Mouse (Mus musculus): ENCODE measurements around the gene Tfb1m.

DNA sequence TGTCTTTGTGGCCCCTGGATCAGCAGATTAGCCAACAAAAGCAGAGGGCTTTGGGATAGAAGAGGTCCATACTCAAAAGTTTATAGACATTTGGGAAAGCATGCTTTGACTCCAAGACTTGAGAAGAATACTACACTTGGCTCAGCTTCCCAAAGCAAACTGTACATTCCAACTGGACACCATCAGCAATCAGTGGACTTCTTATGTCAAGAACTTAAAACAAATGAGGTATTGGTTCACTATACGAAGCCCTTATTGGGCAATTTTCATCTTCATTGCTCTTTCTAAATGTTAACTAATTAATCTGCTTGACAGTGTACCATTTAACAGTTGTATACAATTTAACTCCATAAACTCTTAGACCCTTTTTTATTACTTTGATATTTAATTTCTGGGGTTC lies 40.8 kb upstream of the Tfb1m start:
- TF ChIP-seq CTCF (IDR thresholded peaks at IDR 0.05; ENCODE audit: borderline replicate concordance, insufficient read depth, low read length) (no peak), POLR2A (IDR thresholded peaks at IDR 0.05; ENCODE audit: low read depth, low read length) (no peak)

Data from embryonic fibroblast, embryonic 13.5 days (primary cell).